9 mouse cellular contexts compared by ENCODE assay signal in genomic region chr2:180704591-180704990, GRCm38 (mm10). TPM values are rescaled to one million over a fixed set of nuclear protein-coding genes. Genes with fewer than 3 reads are reported as not detected.
A peak's percentile ranks its signal among the peaks of the same experiment; 100 is the strongest.
DNase-seq lines count a peak whose midpoint lies in the region; ATAC-seq lines count a peak whose summit lies in the region.
"Had no signal": no experiment of that assay in that cellular context is flagged by ENCODE, and none has a peak within 500 bp of the region (broad histone marks: within the 10 kb centered on the region; RNA-seq: fewer than 3 reads in every experiment).

No protein-coding gene starts in this region.

- peak; percentile 74 for DNase-seq in urinary bladder, postnatal 14 days (ENCODE audit: low spot score)
- no peak for DNase-seq in urinary bladder, postnatal 10 days (ENCODE audit: low spot score)
- peak; percentile 48 for DNase-seq in yolk sac, embryonic 10.5 days (ENCODE audit: low spot score)
- no peak for DNase-seq in frontal cortex, postnatal 14 days (ENCODE audit: low spot score in 2 of 2)
- DNase-seq: layer of hippocampus, postnatal 36 days; thymus, adult 2 months had no signal

- peak overlapping the region; percentile 96 for H3K27ac ChIP-seq in brown adipose tissue, adult 24 weeks (replicated peaks; ENCODE audit: low read depth, low read length)
- H3K27ac ChIP-seq in kidney, embryonic 16.5 days (ENCODE audit: low read length), result peak overlapping the region; percentile 31; the same call in 1 of the 2 replicates

- 61% methylated on average over 8 of the region's 8 CpGs for WGBS in kidney, embryonic 16.5 days

- H3K9ac ChIP-seq in kidney, embryonic 16.5 days (replicated peaks; ENCODE audit: low read length), result no peak overlapping the region

- H3K4me1 ChIP-seq in brown adipose tissue, adult 24 weeks (ENCODE audit: control insufficient read depth, insufficient read depth, insufficient read length, low read length), result peaks cover 29% of the 10 kb centered on the region
- peaks cover 42% of the 10 kb centered on the region for H3K4me1 ChIP-seq in kidney, embryonic 16.5 days (ENCODE audit: insufficient read depth, low read length)

- no peak for ATAC-seq in kidney, embryonic 16.5 days (ENCODE audit: low FRiP score, low TSS enrichment)
- ATAC-seq in monocyte, adult 5-6 weeks (replicated peaks; ENCODE audit: insufficient number of reproducible peaks, low FRiP score, low TSS enrichment, poor library complexity, severe bottlenecking), result no peak

- H3K9me3 ChIP-seq in kidney, embryonic 16.5 days (ENCODE audit: low read length), result no peaks in the 10 kb centered on the region

- H3K4me2 ChIP-seq in kidney, embryonic 16.5 days (replicated peaks; ENCODE audit: low read depth, low read length), result no peak overlapping the region

- peak overlapping the region; percentile 30 for H3K4me3 ChIP-seq in brown adipose tissue, adult 24 weeks (ENCODE audit: insufficient read depth, low read depth, low read length)
- no peak overlapping the region for H3K4me3 ChIP-seq in kidney, embryonic 16.5 days (ENCODE audit: low read length)

- H3K36me3 ChIP-seq in kidney, embryonic 16.5 days (ENCODE audit: insufficient read depth, low read length), result no peaks in the 10 kb centered on the region

- H3K27me3 ChIP-seq in kidney, embryonic 16.5 days (ENCODE audit: insufficient read depth, low read length), result no peaks in the 10 kb centered on the region

RNA-seq across cellular contexts. Expression of gene Dido1, which starts 5.2 kb away (rescaled TPM):
- polyA plus RNA-seq in brown adipose tissue, adult 24 weeks (2012; ENCODE audit: insufficient read depth, insufficient read length, missing spikeins), result 13.6 and 15.3 TPM in 2 replicates
- polyA plus RNA-seq in kidney, embryonic 16.5 days (2015; fragmentation: Nextera tagmentation; extraction: Ambion mirVana), result 26.8 and 29.0 TPM in 2 replicates
- 58.9 to 107 TPM (median 65.1 TPM) in 3 replicates for total RNA-seq in monocyte, adult 5-6 weeks (2017)

RNA-seq across cellular contexts. Expression of gene Gid8, which starts 5.3 kb away (rescaled TPM):
- 40.1 and 72.7 TPM in 2 replicates for polyA plus RNA-seq in brown adipose tissue, adult 24 weeks (2012; ENCODE audit: insufficient read depth, insufficient read length, missing spikeins)
- polyA plus RNA-seq in kidney, embryonic 16.5 days (2015; fragmentation: Nextera tagmentation; extraction: Ambion mirVana), result 56.3 and 56.8 TPM in 2 replicates
- total RNA-seq in monocyte, adult 5-6 weeks (2017), result 46.5 to 53.9 TPM (median 52.1 TPM) in 3 replicates

RNA-seq across cellular contexts. Expression of gene Slc17a9, which starts 20.5 kb away (rescaled TPM):
- polyA plus RNA-seq in brown adipose tissue, adult 24 weeks (2012; ENCODE audit: insufficient read depth, insufficient read length, missing spikeins), result not detected in 2 replicates
- polyA plus RNA-seq in kidney, embryonic 16.5 days (2015; fragmentation: Nextera tagmentation; extraction: Ambion mirVana), result 0.40 and 0.66 TPM in 2 replicates
- total RNA-seq in monocyte, adult 5-6 weeks (2017), result 1.8 to 5.2 TPM (median 1.9 TPM) in 3 replicates

Comparison
In these comparisons a context has a peak if more than half of its experiments do, and no peak if none do; other contexts are left out.
1. DNase-seq: peak in urinary bladder, postnatal 14 days (single experiment) and yolk sac, embryonic 10.5 days (single experiment); none in urinary bladder, postnatal 10 days (single experiment) and frontal cortex, postnatal 14 days (0 of 2).